Mouse (Mus musculus) kidney, postnatal 25 days (tissue): ENCODE measurements around the gene Tmem150a.

Experiments
- DNase-seq, 2 experiments: peaks; one replicate each; pipeline ENCODE4 v3.0.0; 2021; ENCODE audit warnings: mixed read lengths in 2 of 2

The Tmem150a gene

GRCm38 (mm10) chr6:72355066-72355911 lies at the start of gene Tmem150a:
Gene Tmem150a, plus strand, starts transcription at chr6:72355447.
- peak; percentile 90 to 96 for DNase-seq

DNA sequence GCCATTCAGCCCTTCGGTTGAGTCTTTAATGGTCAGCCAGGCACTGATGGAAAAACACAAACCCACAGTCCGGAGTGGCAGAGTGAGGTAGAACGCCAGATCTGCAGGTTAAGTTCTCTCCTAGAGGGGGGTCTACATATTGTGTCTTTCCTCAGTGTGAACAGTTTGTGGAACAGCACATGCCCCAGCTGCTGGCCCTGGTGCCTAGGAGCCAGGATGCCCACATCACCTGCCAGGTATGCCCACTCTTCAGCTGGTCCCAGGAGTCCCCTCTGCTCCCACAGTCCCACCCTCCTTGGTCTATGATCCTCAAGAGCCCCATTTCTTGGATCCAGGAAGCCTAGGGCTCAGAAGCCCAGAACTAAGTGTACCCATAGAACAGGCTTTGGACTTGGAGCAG lies 43.0 kb upstream of the Tmem150a start:
- no peak for DNase-seq

- no peak for DNase-seq
Observed at GRCm38 (mm10) chr6:72313124-72313867, 42.0 kb upstream of the Tmem150a start.

DNA sequence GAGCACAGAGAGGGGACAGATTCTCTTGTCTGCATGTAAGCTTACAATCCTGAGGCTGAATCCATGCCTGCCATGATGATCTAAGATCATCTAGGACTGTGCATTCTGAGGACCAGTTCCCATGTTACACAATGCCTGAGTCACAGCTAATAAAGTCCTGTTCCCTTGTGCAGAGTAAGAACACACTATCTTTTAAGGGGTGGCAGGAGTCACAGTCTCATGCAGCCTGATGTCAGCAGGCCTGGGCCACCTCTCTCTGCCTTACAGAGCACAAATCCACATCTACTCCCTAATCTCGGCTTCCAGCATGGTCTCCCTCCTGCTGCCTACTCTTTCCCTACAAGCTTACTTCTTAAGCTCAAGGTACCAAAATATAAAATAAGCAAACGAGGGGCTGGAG lies 39.9 kb upstream of the Tmem150a start:
- no peak for DNase-seq

DNA sequence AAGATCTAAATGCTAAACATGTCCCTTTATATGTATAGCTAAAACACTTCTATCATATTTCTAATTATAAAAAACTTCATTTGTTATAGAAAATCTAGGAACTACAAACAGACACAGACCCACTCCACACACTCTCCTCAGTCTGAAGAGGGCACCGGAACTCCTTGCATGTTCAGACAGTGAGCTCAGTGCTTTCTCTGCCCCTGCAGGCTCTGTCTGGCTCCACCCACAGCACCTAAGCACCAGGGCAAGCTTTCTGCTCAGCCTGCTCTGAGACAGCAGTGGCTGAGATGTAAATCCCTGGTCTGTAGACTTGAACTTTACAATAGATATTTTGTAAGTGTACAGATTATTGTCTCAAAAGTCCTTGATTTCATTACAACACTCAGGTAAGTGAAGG lies 39.2 kb upstream of the Tmem150a start:
- no peak for DNase-seq

DNA sequence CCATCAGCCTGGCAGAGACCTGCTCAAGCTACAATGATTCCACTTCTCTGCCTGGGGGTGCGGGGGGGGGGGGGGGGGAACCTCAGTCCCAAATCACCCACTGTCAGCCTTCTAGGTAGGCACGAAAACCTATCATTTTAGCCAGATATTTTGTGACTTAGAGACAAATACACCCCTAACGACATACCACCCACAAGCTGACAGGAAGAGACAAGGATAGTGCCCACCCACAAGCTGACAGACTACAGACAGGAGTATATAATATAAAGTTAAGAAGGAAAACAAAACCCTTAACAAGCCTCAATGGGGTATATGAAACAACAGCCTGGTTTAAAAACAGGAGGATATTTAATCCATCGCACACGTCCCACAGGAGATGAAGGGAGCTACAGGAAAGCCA lies 36.8 kb upstream of the Tmem150a start:
- DNase-seq: no peak

GRCm38 (mm10) chr6:72319019-72319418 lies 36.2 kb upstream of the Tmem150a start:
- peak; percentile 47 to 74 for DNase-seq

- DNase-seq: peak in 1 of 2 experiments; percentile 8
Observed at GRCm38 (mm10) chr6:72322936-72323335, 32.3 kb upstream of the Tmem150a start.

- peak in 1 of 2 experiments; percentile 17 for DNase-seq
Observed at GRCm38 (mm10) chr6:72323786-72324508, 31.3 kb upstream of the Tmem150a start.

DNA sequence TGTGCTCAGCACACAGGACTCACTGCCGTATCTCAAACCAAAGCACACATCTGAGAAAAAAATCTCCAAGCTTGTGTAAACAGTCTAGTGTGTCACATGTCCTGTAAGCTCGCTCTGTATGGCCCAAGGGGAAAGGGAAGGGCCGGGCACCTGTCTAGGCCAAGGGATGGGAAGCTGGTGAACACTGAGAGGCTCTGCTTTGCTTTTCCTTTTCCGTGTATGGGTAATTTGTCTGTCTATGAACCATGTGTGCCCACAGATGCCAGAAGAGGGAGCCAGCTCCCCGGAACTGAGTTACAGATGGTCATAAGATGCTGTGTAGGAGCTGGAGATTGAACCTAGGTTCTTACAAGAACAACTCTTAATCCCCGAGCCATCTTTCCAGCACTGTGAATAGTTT lies 29.0 kb upstream of the Tmem150a start:
- peak; percentile 74 to 77 for DNase-seq

GRCm38 (mm10) chr6:72329019-72329418 lies 26.2 kb upstream of the Tmem150a start:
- DNase-seq: no peak

GRCm38 (mm10) chr6:72330133-72330532 lies 25.1 kb upstream of the Tmem150a start:
- no peak for DNase-seq

DNA sequence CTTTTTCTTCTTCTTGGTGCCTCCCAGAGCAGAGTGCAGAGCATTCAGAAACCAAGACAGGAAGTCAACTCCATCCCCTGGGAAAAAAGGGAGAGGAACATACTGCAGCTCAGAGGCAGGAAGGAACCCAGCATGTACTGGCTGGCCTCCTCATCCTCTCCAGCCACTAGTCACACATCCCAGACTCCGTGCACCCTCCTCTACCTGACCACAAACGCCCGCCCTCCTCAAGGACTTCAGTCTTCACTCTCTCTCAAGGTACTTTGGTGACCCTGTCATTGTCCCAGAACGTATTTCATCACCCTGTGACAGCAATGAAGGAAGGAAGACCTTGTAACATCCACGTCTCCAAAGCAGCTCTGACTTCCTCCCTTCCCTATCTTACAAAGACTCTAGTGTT lies 22.1 kb upstream of the Tmem150a start:
- no peak for DNase-seq

DNA sequence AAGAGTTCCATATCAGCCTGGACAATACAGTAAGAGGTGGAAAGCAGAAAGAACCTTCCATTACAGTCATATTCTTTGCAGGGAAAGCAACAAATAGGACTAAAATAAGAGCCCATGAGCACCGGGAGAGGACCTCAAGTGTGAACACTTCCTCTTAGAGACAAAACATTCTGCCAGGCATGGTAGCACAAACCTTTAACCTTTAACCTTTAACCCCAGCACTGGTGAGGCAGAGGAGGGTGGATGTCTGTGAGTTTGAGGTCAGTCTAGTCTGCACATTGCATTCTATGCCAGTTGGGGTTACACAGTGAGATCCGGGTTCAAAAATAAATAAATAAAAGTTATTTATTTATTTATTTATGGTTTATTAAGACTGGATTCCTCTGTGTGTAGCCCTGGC lies 14.8 kb upstream of the Tmem150a start:
- no peak for DNase-seq

- DNase-seq: no peak
Observed at GRCm38 (mm10) chr6:72344396-72345073, 10.7 kb upstream of the Tmem150a start.

DNA sequence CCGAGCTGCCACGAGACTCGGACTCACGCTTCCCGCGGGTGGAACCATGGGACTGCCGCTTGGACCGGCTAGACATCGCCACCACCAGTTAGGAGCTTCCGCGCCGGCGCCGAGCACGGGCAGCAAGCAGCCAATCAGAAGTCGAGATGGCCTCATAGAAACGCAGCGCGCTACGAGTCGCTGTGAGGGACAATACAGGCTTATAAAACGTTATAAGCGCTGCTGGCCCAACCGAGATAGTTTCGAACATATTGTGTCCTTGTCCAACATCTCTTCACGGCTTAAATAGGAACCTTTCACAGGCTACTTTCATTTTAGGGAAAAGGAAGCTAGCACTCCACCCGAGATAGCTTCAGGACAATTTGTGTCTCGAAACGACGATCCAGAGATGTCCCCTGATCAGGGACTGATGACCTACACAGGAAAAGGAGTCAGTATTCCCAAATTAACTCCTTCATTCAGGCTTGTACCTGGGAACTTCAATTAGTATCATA lies 10.1 kb upstream of the Tmem150a start, which contains the start of gene Usp39:
TSS of gene Usp39 (minus strand) at position 111 of the 494 bp plus-strand sequence.
- DNase-seq: peak; percentile 97 to 98

DNA sequence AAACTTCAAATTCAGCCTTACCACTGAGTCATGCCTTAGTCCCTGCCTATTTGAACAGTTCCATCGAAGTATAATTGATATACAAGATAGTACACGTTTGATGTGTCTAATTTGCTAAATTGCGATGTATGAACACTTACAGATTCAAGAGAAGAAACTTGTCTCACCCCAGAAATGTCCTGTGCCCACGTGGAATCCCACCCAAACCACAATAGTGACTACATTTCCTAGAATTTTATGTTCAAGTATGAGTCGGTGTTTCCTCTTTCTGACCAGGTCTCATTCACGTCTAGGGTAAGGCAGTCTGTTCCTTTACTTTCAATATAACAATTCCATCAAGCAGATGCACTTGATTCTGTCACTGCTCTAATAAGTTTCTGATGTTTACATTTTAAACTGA lies 9.6 kb upstream of the Tmem150a start:
- no peak for DNase-seq

- DNase-seq: no peak
Observed at GRCm38 (mm10) chr6:72346261-72346660, 9.0 kb upstream of the Tmem150a start.

GRCm38 (mm10) chr6:72347166-72347941 lies 7.9 kb upstream of the Tmem150a start, which contains the start of gene 0610030E20Rik:
Gene 0610030E20Rik, plus strand, starts transcription at chr6:72347317.
- DNase-seq: peak; percentile 88 to 96

DNA sequence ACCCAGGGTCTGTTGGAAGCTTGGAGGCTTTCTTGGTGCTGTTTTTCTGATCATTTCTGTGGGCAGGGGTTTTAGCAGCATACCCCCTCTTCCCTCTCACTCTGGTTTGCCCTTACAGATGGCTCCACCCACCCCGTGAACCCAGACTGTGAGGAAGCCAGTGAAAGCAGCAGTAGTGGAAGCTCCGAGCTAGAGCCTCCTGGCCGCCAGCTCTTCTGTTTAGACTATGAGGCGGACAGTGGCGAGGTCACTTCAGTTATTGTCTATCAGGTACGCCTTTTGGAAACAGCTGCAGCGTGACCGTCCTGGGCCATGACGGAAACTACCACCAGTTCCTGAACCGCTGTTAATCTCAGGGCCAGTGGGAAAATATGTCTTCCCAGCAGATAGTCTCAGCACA lies 6.8 kb upstream of the Tmem150a start:
- peak; percentile 57 to 78 for DNase-seq

GRCm38 (mm10) chr6:72350214-72350613 lies 5.0 kb upstream of the Tmem150a start:
- DNase-seq: no peak
